Mouse (Mus musculus) cerebral cortex, adult 2 months (tissue): Measurements from ENCODE around the gene Il2ra.

ENCODE experiments used
- WGBS: fragments of 180-500 bp; shearing (Covaris S2); methylation state at CpG from one replicate; pipeline ENCODE4 v1.1.7; 2018; 5-methylcytosine and 5-hydroxymethylcytosine counted together

Gene Il2ra

DNA sequence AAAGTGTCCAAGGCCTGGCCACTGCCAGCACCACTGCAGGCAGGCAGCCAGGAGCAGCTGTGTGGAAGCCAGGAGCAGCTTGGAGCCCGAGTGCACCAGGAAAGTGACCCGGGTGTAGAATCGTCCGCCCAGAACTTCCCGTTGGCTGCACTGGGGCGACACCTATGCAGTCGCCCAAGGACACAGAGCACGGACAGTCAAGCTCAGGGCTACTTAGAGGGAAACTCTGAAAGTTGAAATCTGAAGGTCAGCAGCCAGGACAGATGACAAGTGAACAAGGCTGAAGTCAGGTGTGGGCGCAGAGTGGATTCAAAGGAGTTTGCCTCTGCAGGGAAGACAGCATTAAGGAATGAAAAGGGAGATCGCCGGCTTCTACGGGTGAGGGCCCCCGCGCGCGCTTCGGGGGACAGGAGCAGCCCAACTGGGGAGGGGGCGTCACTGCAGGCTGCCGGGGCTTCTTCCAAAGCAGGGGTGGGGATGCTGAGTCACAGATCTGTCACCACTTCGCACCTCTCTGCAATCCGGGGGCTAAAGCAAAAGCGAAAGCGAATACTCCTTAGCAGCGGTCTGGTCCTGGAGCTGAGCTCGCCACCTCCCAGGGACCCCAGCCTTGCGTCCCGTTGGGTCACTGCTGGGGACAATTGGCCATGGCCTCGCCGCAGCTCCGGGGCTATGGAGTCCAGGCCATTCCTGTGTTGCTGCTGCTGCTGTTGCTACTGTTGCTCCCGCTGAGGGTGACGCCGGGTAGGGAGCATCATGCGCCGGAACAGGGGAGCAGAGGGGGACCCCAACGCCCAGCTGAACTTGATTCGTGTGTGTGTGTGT is 62.8 kb downstream of the Il2ra start, which contains the start of gene Il15ra:
Il15ra (plus strand) TSS at position 90 of the 825 bp plus-strand sequence.
- under 1% methylated on average over 37 of the region's 37 CpGs for WGBS

DNA sequence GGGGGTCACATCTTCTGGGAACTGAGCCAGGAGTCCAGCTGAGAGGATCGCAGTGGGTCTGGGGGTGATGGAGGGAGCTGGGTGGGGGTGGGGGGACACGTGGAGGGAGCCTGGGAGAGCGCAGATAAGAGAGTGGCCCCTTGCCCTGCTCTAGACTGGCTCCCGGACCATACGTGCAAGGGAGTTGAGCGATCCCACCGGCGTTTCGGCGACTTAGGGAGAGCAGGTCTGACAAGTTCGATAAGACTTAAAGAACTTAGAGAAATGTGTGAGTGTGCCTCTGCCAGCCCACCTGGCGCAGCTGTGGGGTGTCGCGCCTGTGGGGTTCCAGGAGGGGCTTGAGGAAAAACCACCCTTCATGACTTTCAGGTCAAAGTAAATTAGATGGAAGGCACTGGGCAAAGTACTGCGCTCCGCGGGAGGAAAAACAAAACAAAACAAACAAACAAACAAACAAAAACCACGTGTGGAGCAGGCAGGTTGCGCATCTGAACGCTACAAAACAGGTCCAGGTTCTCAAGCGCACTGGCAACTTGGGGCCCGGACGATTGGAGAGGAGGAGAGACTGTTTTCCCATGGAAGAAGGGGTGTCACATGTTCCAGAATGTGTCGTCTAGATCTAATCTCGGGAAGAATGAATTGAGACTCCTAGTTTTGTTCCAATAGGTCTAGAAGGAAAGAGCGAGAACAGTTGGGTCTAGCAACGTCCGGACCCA is 63.6 kb downstream of the Il2ra start:
- 1% methylated on average over 28 of the region's 28 CpGs for WGBS

DNA sequence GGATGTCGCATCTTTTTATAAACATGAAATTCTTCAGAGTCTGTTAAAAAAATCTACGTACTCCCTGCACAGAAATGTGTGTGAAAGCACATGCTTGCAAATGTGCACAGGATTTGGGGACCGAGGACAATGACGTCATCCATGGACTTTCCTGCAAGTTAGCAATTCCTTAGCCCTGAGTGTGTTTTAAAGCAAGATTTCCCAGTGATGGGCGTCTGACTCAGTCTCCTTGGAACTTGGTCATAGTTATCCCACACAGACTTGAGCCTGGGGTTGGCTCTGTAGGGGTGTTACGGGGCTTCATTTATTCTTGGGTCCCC is 64.1 kb downstream of the Il2ra start:
- 25% methylated on average over 6 of the region's 6 CpGs for WGBS

DNA sequence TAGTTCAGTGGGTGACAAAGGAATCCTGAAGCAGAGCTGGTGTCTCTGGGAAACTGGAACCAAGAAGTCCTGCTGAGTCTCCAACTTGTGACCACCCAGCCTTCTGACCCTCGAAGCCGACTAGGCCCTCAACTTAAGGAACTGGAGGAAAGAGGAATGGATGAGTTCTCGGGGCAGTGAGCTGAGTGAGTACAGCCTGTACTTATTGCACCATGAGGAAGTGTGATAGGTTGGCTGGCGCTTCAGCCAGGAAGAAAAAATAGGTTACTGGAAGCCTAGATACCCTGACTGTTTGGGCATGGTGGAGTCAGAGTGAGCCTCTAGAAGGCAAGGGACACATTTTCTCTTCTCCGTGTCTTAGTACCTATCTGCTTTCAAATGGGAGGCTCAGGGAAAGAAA is 65.9 kb downstream of the Il2ra start:
- 84% methylated on average over 5 of the region's 5 CpGs for WGBS

DNA sequence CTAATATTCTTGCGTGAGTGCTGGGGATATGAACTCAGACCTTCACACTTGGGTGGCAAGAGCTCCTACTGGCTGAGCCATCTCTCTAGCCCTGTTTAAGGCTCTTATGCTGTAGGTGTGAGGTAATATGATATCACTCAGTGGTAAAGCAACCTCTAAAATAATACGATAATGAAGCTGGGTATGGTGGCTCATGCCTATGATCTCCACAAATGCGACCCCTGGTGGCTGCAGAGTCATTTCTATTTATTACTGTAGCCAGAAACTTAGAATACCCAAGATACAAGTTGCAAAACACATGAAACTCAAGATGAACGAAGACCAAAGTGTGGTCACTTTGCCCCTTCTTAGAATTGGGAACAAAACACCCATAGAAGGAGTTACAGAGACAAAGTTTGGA is 67.5 kb downstream of the Il2ra start:
- 59% methylated on average over 4 of the region's 4 CpGs for WGBS

DNA sequence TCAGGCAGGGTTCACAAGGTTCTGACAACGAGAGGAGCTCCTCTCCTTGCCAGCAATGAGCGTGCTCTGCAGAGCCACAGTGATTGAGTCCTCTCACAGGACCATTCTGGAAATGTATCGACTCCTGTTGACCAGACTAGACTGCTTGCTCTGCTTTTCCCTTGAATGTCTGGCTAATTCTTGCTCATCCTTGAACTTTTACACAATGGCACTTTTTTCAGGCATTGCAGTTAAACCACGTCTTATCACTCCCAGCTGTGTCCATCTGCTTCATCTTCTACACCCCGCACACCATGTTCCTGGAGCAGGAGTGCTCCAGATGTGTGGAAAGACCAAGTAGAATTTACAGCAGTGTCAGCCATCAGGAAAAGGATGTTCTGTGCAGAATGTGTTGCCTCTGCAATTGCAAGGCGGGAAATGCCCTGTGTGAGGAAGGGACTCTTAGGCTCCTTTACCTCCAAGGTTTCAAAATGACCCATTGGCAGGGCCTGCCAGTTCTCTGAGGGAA is 69.9 kb downstream of the Il2ra start:
- WGBS = 86% methylated on average over 6 of the region's 6 CpGs

DNA sequence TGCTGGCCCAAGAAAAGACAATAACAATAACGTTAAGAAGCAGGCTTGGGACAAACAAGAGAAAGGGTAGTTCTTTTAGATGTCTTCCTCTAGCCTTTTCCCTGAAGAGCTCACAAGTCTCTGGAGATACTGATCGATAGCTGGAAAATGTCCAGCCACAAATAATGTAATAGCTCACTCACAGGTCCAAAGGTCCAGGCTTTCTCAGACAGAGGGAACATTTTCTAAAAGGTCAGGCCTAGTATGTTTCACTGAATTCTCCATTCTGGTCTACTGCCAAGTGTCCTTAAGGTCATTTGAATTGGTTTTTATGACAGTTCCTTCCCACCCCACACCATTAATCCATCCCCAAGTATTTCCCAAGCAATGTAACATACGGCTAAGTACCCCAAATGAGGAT is 70.4 kb downstream of the Il2ra start:
- 76% methylated on average over 3 of the region's 3 CpGs for WGBS

DNA sequence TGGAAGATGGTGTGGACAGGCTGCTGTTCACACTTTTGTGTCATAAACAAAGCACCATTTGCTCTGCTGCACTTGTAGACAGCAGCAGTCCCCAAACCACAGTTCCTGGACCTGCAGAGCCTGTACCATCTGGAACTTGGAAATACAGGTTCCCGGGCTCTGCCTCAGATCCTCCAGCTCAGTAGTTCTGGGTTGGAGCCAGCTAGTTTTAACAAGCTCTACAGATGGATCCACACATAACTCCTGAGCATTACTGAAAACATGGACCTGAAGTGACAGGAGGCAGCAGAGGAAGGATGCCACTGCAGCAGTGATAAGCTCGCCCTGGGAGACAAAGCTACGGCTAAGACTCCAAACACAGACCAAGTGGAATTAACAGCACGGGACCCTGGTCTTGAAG is 71.9 kb downstream of the Il2ra start:
- WGBS = 58% methylated on average over 4 of the region's 4 CpGs

DNA sequence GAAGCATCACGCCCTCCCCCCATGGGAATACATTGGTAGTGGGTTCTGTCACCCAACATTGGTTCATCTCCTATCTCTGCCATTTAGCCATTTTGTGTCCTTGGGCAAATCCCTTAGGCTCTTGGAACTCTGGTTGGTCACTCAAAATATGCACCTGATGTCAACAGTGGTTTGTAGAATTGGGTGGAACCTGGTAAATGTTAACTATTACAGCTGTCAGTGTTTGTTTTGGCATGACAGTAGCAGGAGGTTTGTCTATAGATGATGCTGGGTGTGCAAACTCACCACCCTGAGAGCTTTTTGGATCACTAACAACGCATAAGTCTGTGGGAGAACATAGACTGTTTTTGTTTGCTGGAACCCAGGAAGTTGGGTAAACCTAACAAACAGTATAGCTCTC is 76.0 kb downstream of the Il2ra start:
- WGBS = 91% methylated on average over 2 of the region's 2 CpGs

DNA sequence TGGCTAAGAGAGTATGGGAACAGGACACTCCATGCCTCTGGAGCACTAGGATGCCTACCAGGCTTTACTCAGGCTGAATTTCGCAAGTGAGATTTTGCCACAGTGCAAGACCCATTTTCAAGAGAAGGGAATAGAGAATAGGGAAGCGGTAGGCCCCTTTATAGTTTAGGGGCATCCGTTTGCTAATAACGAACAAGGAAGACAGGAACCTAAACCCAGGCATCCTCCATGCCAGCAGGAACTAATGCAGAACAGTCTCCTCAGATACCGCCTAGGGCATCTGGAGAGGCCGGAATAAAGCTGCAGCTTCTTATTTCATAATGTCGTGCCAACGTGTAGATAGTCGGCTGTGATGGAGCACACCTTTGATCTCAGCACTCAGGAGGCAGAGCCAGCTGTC is 80.0 kb downstream of the Il2ra start:
- WGBS = 89% methylated on average over 9 of the region's 9 CpGs

DNA sequence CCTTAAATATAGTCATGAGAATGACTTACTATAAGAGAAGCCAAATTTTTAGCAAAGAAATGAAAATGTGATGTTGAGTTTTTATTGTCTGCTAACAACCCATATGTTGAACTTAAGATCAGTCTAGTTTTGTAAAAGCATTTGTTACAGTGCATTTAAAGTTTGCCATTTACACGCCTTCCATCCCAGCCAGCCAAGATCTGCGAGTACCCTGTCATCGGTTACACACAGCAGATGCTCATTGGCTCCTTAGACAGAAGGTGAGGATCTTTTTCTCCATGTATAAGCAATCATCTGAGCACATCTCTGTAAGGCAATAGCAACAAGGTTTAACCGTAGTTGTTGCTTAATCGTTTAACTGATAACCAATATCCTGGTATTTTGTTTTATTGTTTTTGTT is 85.0 kb downstream of the Il2ra start:
- WGBS = 67% methylated on average over 5 of the region's 5 CpGs

DNA sequence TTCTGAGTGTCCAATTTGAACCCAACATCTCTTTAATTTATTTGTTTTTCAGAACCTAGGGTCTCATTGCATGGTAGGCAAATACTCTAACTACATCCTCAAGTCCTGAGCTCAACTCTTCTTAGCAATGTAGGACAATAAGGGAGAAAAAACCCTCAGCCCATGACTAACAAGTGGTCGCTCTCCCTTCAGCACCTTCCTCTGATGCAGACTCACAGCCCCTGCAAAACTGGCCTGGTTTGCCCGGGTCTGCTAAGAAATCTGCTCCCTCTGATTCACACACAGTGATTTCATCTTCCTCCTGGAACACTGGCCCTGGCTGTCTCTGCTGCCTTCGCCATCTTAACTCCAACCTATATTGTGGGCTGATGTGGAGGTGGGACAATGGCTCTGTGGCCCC is 86.5 kb downstream of the Il2ra start:
- 72% methylated on average over 3 of the region's 3 CpGs for WGBS

DNA sequence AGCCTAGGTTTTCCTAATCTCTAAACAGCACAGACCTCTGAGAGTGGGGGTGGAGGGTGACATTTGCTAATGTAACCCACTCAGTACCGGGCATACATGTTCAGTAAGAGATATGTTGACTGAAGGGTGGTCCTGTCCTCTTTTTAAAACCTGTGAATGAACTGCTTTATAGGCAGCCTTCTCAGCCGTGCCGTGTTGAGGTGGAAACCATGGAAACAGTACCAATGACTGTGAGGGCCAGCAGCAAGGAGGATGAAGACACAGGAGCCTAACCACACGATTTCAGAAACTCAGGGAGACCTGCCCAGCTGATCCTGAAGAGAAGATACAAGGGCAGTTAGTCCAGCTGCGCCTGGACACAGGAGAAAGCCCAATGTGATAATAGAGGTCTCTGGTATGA is 90.4 kb downstream of the Il2ra start:
- 43% methylated on average over 5 of the region's 5 CpGs for WGBS

DNA sequence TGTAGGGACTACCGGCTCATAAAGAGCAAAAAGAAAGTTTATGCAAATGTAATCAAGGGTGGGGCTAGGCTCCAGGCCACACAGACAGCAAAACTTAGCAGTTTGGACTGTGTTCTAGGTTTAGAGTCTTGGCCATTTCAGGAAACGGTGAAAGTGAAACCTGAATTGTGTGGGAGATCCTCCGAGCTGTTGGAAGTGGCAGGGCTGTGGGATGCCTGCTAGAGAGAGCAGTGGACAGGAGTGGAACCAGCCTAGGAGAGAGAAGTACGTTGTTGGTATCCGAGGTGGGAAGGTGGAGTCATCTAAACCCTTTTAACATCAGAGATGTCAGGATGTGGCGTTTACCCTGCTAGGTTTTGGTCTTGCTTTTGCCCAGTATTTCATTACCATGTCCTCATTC is 93.2 kb downstream of the Il2ra start:
- WGBS = 56% methylated on average over 6 of the region's 6 CpGs

DNA sequence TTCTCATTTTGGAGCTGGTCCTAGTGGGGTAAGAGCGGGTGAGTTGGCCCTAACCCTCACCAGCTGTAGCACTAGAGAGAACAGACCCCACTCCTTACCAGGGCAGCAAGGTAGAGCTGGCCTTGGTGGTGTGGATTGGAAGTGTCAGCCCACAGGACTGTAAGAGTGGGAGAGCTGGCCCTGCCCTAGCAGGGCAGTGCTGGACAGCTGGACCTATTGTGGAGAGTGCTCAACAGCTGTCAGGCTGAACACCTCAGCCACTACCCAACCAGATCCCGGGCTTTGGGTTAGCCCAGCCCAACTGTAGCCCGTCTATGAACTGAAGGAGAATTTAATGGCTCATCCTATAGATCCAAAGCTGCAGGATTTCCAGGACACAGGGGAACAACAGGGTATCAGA is 96.2 kb downstream of the Il2ra start:
- WGBS = 92% methylated on average over 3 of the region's 3 CpGs

DNA sequence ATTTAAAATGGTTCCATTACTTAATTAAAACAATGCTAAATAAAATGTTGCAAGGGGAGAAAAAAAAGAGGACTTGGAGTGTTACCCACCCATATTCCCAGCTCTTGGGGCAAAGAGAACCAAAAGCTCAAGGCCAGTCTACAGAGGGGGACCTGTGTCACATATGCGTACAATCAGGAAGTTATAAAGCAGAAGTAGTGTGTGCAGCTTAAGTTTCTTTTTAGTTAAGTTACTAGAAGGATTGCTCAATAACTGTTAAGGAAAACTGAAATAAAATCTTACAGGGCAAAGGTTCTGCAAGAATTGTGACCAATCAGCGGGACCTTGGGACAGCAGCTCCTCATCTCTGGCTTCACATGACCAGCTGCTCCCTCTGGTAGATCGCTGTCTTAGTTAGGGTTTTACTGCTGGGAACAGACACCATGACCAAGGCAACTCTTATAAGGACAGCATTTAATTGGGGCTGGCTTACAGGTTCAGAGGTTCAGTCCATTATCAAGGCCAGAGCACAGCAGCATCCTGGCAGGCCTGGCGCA is 97.0 kb downstream of the Il2ra start:
- 92% methylated on average over 4 of the region's 4 CpGs for WGBS
